Mouse (Mus musculus) spleen, adult 2 months (tissue): ENCODE data around the gene Bahcc1.

Experiments
- CTCF ChIP-seq: fragments of 200-500 bp; IDR thresholded peaks from 2 replicates; pipeline ENCODE4 v1.5.1; 2011; ENCODE audit warnings: mild to moderate bottlenecking, inconsistent platforms; ENCODE audit not compliant: insufficient read depth, insufficient read length, insufficient replicate concordance; ENCODE audit errors: extremely low read depth
- POLR2A ChIP-seq: fragments of 200-500 bp; IDR thresholded peaks from 2 replicates; pipeline ENCODE4 v1.6.1; 2011; ENCODE audit warnings: low read depth, low read length, inconsistent platforms

- TF ChIP-seq CTCF = no peak
- no peak for TF ChIP-seq POLR2A
These were observed 36.3 kb downstream of the Bahcc1 start for GRCm38 (mm10) chr11:120269007-120269406.
